Mouse (Mus musculus): ENCODE data around the gene Auts2.

GRCm38 (mm10) chr5:132521358-132521873 lies 21.7 kb downstream of the Auts2 start:
- TF ChIP-seq CTCF (IDR thresholded peaks at IDR 0.05; ENCODE audit: insufficient read depth, low read length) (no peak), POLR2A (IDR thresholded peaks at IDR 0.05; ENCODE audit: borderline replicate concordance, extremely low read depth, low read depth, low read length) (no peak)

Measured in lung, adult 2 months (tissue).